9 mouse cellular contexts compared by ENCODE assay signal in the genomic region with DNA sequence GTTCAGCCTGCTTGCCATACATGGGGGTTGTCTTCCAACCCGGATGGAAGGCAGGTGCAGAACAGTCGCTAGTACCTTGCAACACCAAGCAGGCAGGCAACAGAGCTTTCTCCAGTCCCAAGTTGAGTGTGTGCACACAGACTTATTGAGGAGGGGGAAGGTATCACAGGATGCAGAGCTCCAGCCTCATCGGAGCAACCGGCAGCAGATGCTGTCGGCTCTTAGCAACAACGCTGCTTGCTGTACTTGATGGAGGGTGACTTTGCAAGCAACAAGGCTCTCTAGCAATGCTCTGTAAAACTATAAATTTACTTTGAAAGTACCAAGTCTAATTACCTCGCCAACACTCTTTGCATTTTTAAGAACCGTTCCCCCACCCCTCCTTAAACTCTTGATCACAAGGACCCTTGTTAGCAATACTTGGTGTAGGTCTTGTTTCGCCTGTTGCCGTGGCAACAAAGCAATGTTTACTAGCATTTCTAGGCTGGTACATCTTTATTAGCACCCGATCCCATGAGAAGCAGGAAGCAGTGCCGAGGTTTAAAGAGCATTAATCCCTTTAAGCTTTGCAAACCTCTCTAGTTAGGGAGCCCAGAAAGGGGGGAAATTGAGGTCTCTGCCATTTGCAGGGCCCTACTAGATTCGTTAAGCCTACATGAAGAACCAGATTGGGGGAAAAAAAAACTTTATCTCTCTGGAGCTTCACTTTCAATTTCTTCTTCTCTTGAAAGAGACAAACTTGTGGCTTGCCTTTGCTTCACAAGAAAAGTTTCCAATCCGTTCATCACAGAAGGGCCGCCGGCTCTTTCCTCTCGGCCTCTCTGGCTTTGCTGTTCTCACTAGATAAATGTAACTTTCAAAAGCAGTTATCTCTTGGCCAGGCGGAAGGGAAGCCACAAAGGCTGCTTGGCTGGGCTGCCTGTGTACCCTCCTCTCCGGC.
DNase-seq lines count a peak whose midpoint lies in the region; ATAC-seq lines count a peak whose summit lies in the region.
"Had no signal": no experiment of that assay in that cellular context is flagged by ENCODE, and none has a peak within 500 bp of the region (broad histone marks: within the 10 kb centered on the region; RNA-seq: fewer than 3 reads in every experiment).

No protein-coding gene starts in this region.

- 40% methylated on average over 19 of the region's 19 CpGs for WGBS in forebrain, embryonic 11.5 days
- WGBS in liver, embryonic 12.5 days (ENCODE audit: insufficient replicate concordance), result 39% methylated on average over 19 of the region's 19 CpGs

- H3K4me3 ChIP-seq in forebrain, embryonic 11.5 days (ENCODE audit: low read depth, low read length), result no peak overlapping the region
- no peak overlapping the region for H3K4me3 ChIP-seq in liver, embryonic 12.5 days

- H3K9ac ChIP-seq in forebrain, embryonic 11.5 days (ENCODE audit: low read length), result no peak overlapping the region
- no peak overlapping the region for H3K9ac ChIP-seq in liver, embryonic 12.5 days

- peak; percentile 16; the same call in 1 of the 2 replicates for ATAC-seq in forebrain, embryonic 11.5 days (replicated peaks; ENCODE audit: low FRiP score)
- ATAC-seq in liver, embryonic 12.5 days, result peak; percentile 51

- peak overlapping the region; percentile 48 for H3K27ac ChIP-seq in forebrain, embryonic 11.5 days (ENCODE audit: low read depth, low read length)
- H3K27ac ChIP-seq in liver, embryonic 12.5 days, result 0 out of 2 replicates have a peak overlapping the region, but pooled peaks have one; percentile 3

- no peaks in the 10 kb centered on the region for H3K36me3 ChIP-seq in forebrain, embryonic 11.5 days (ENCODE audit: control insufficient read depth, insufficient read depth, low read length)
- H3K36me3 ChIP-seq in liver, embryonic 12.5 days, result no peaks in the 10 kb centered on the region

- no peaks in the 10 kb centered on the region for H3K27me3 ChIP-seq in forebrain, embryonic 11.5 days (ENCODE audit: control insufficient read depth, insufficient read depth, low read length)
- no peaks in the 10 kb centered on the region for H3K27me3 ChIP-seq in liver, embryonic 12.5 days (replicated peaks)

- H3K4me2 ChIP-seq in forebrain, embryonic 11.5 days (ENCODE audit: low read depth, low read length, severe bottlenecking), result no peak overlapping the region; the same call in 1 of the 2 replicates
- peak overlapping the region; percentile 31 for H3K4me2 ChIP-seq in liver, embryonic 12.5 days

- peaks cover 28% of the 10 kb centered on the region for H3K4me1 ChIP-seq in forebrain, embryonic 11.5 days (replicated peaks; ENCODE audit: control insufficient read depth, insufficient read depth, low read length)
- H3K4me1 ChIP-seq in liver, embryonic 12.5 days, result peaks cover 19% of the 10 kb centered on the region

- no peaks in the 10 kb centered on the region for H3K9me3 ChIP-seq in forebrain, embryonic 11.5 days (ENCODE audit: control insufficient read depth, low read length)
- H3K9me3 ChIP-seq in liver, embryonic 12.5 days (replicated peaks), result no peaks in the 10 kb centered on the region

- peak; percentile 15 for DNase-seq in thymus, postnatal 14 days
- no peak for DNase-seq in thymus, adult 18-20 months
- no peak for DNase-seq in forebrain, embryonic 11.5 days (ENCODE audit: low spot score)
- DNase-seq in thymus, postnatal 25 days, result peak; percentile 24
- DNase-seq in urinary bladder, postnatal 10 days (ENCODE audit: low spot score), result no peak
- no peak for DNase-seq in cerebellum, postnatal 10 days
- no peak for DNase-seq in urinary bladder, adult 18-20 months (ENCODE audit: low spot score in 2 of 2)
- DNase-seq: right cerebral cortex, postnatal 25 days had no signal

Comparison
In these comparisons a context has a peak if more than half of its experiments do, and no peak if none do; other contexts are left out.
1. DNase-seq: peak in thymus, postnatal 14 days (single experiment) and thymus, postnatal 25 days (single experiment); none in thymus, adult 18-20 months (0 of 2), forebrain, embryonic 11.5 days (single experiment), urinary bladder, postnatal 10 days (single experiment), cerebellum, postnatal 10 days (0 of 2) and urinary bladder, adult 18-20 months (0 of 2).